Mouse (Mus musculus) limb, embryonic 12.5 days (tissue): ENCODE data around the gene Aars2. TPM values are rescaled to one million over a fixed set of nuclear protein-coding genes. Genes with fewer than 3 reads are reported as not detected.
A peak's percentile ranks its signal among the peaks of the same experiment; 100 is the strongest.

Experiments used
- ATAC-seq: fragments of 200-750 bp; cut with Nextera tagmentation; 2 replicates; pipeline ENCODE4 v1.8.0; 2017; ENCODE audit warnings: low read depth, moderate TSS enrichment; ENCODE audit not compliant: insufficient number of reproducible peaks, insufficient read depth, low FRiP score, low TSS enrichment
- H3K27ac ChIP-seq: fragments of 300-500 bp; sonication (generic); 2 replicates; pipeline ENCODE4 v1.5.1; 2016; ENCODE audit warnings: mild to moderate bottlenecking, moderate library complexity
- H3K27me3 ChIP-seq: fragments of 300-500 bp; sonication (generic); 2 replicates; pipeline ENCODE4 v1.6.1; 2016; ENCODE audit warnings: mild to moderate bottlenecking, moderate library complexity
- H3K36me3 ChIP-seq: fragments of 300-500 bp; sonication (generic); 2 replicates; pipeline ENCODE4 v1.6.1; 2016; ENCODE audit warnings: mild to moderate bottlenecking, moderate library complexity
- H3K4me1 ChIP-seq: fragments of 300-500 bp; sonication (generic); replicated peaks from 2 replicates; pipeline ENCODE4 v1.6.1; 2016
- H3K4me2 ChIP-seq: fragments of 300-500 bp; sonication (generic); 2 replicates; pipeline ENCODE4 v1.6.1; 2016; ENCODE audit warnings: mild to moderate bottlenecking, moderate library complexity
- H3K4me3 ChIP-seq: fragments of 300-500 bp; sonication (generic); replicated peaks from 2 replicates; pipeline ENCODE4 v1.5.1; 2016; ENCODE audit warnings: mild to moderate bottlenecking
- H3K9ac ChIP-seq: fragments of 300-500 bp; sonication (generic); replicated peaks from 2 replicates; pipeline ENCODE4 v1.6.1; 2016; ENCODE audit warnings: mild to moderate bottlenecking, moderate library complexity
- H3K9me3 ChIP-seq: fragments of 300-500 bp; sonication (generic); 2 replicates; pipeline ENCODE4 v1.6.1; 2016; ENCODE audit warnings: mild to moderate bottlenecking, moderate library complexity
- WGBS: fragments of 180-500 bp; shearing (Covaris S2); methylation state at CpG from one replicate; pipeline ENCODE4 v1.1.7; 2016; 5-methylcytosine and 5-hydroxymethylcytosine counted together
- polyA plus RNA-seq: library from polyadenylated mRNA; unstranded; fragments of >200 nt; fragmentation: Nextera tagmentation; extraction: Ambion mirVana; gene quantifications from 2 replicates; pipeline ENCODE4 v1.2.1, GENCODE M21; 2016

The Aars2 gene
- polyA plus RNA-seq, 1 experiment from 2014 or later, result 25.0 TPM

DNA sequence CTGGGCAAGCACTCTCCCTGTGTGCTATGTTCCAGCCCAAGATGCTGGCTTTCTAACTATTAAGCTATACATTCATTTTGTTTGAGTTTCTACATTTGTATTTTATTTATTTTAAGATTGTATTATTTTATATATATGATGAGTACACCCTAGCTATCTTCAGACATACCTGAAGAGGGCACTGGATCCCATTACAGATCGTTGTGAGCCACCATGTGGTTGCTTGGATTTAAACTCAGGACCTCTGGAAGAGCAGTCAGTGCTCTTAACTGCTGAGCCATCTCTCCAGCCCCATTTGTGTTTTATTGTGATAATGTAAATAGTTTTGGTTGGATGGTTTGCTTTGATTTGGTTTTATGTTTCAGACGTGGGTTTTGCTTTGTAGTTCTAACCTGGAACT is 7.1 kb upstream of the Aars2 start:
- Histone ChIP-seq H3K9me3 (no peaks in the 10 kb centered on the region), H3K4me2 (no peak overlapping the region), H3K36me3 (no peaks in the 10 kb centered on the region), H3K27ac (no peak overlapping the region), H3K4me1 (no peaks in the 10 kb centered on the region), H3K27me3 (no peaks in the 10 kb centered on the region), H3K9ac (no peak overlapping the region), H3K4me3 (no peak overlapping the region)
- ATAC-seq, result no peak
- WGBS, result 41% methylated on average over 2 of the region's 2 CpGs

DNA sequence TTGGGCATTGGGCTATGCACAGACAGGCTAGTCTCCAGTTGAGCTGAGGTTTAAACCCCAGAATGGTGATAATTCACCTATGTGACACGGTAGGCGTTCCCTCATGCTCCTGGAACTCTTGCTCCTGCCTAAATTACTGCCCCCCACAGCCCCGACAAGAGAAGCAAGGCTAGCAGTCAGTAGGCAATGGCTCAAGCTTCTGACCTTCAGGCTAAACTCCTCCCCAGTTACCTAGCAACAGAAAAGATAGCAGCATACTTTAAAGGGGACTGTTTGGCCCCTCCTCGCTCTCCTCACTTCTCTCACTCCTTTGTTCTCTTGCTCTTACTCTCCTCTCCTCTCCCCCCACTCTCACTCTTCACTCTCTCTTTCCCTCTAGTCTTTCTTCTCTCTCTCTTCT is 5.7 kb upstream of the Aars2 start:
- WGBS, result 36% methylated on average over 4 of the region's 4 CpGs
- no peaks in the 10 kb centered on the region for H3K36me3 ChIP-seq
- ATAC-seq, result no peak
- H3K4me3 ChIP-seq, result no peak overlapping the region
- no peak overlapping the region for H3K9ac ChIP-seq
- H3K4me2 ChIP-seq, result no peak overlapping the region
- peaks cover under 1% of the 10 kb centered on the region; the same call in 1 of the 2 replicates for H3K4me1 ChIP-seq
- no peaks in the 10 kb centered on the region for H3K27me3 ChIP-seq
- no peaks in the 10 kb centered on the region for H3K9me3 ChIP-seq
- no peak overlapping the region for H3K27ac ChIP-seq

DNA sequence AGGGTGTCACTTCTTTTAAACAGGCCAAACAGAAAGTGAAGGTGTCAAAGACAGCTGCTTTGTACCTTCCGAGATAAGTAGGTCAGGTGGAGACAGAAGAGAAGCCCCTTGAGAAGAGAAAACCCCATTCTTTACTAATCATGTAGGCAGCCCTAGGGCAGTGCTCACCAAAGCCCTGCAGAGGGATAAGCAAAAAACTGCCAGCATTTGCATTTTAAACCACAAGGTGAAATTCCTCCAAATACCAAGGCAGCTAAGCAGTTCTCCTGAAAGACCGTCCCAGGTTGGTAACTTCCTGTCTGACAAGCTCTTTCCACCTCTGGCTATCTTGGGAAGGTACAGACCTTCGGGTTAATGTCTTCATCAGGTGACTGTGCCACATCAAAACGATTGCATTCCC is 4.3 kb upstream of the Aars2 start:
- Histone ChIP-seq H3K4me1 (peaks cover 7% of the 10 kb centered on the region; the same call in 1 of the 2 replicates), H3K27me3 (no peaks in the 10 kb centered on the region), H3K36me3 (no peaks in the 10 kb centered on the region), H3K9ac (no peak overlapping the region), H3K4me3 (no peak overlapping the region), H3K9me3 (no peaks in the 10 kb centered on the region), H3K27ac (no peak overlapping the region), H3K4me2 (no peak overlapping the region)
- ATAC-seq, result no peak
- WGBS, result 51% methylated on average over 4 of the region's 4 CpGs

DNA sequence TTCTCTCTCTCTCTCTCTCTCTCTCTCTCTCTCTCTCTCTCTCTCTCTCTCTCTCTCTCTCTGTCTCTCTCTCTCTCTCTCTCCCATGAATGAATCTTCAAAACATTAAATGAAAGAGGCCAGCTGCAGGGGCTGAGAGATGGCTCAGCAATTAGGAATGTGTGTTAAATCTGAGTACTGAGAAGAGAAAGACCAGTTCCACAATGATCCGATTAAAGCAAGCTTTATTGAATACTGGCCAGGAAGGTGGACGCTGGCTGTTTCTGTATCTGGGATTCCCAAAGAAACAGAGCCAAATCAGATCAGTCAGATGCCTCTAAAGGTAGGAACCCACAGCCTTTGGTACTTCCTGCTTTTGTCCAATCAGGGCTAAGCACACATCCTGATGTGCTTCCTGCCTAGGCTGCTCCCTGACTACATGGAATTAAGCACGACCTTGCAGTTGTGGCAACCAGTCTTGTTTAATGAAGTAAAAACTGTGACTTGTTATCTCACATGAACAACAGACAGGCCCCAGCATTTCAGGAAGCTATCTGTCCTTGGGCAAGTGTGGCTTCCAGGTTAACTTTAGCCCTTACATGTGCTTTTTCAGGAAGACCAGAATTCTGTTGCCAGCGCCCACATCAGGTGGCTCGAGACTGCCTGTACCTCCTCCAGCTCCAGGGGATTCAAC is 3.2 kb upstream of the Aars2 start:
- H3K9ac ChIP-seq, result no peak overlapping the region
- no peaks in the 10 kb centered on the region for H3K9me3 ChIP-seq
- WGBS, result 64% methylated on average over 5 of the region's 5 CpGs
- peaks cover 9% of the 10 kb centered on the region; the same call in 1 of the 2 replicates for H3K4me1 ChIP-seq
- no peak for ATAC-seq
- no peak overlapping the region for H3K27ac ChIP-seq
- H3K4me2 ChIP-seq, result no peak overlapping the region
- no peak overlapping the region for H3K4me3 ChIP-seq
- H3K36me3 ChIP-seq, result peaks cover under 1% of the 10 kb centered on the region; the same call in 1 of the 2 replicates
- H3K27me3 ChIP-seq, result no peaks in the 10 kb centered on the region

DNA sequence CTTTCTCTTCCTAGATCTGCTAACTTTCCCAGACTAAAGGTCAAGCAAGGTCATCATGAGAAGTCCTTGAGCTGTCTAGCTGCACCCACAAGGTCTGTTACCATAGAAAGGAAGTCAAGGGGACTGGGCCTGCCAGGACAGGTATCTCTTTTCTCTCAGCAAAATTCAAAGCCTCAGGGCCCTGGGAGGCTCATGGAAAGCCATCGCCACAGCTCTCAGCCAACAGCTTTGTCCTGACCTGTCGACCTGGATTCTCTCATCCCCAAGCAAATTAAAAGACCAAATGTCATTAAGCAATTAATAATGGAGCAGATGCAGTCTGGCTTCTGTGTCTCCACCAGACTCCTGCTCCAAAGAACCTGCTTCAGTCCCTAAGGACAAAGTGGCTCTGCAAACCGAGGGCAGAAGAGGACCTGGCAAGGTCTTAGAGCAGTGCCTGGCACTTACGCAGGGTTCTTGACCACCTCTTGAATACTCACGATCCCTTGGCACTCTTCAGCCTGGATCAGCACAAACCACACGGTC is 638 bp upstream of the Aars2 start:
- no peaks in the 10 kb centered on the region for H3K9me3 ChIP-seq
- peaks cover 9% of the 10 kb centered on the region; the same call in 1 of the 2 replicates for H3K4me1 ChIP-seq
- ATAC-seq, result no peak
- H3K27ac ChIP-seq, result no peak overlapping the region
- peak overlapping the region; percentile 63; the same call in 1 of the 2 replicates for H3K9ac ChIP-seq
- no peak overlapping the region; the same call in 1 of the 2 replicates for H3K4me3 ChIP-seq
- peak overlapping the region; percentile 50 for H3K4me2 ChIP-seq
- H3K36me3 ChIP-seq, result peaks cover 24% of the 10 kb centered on the region
- H3K27me3 ChIP-seq, result no peaks in the 10 kb centered on the region
- 71% methylated on average over 6 of the region's 6 CpGs for WGBS

DNA sequence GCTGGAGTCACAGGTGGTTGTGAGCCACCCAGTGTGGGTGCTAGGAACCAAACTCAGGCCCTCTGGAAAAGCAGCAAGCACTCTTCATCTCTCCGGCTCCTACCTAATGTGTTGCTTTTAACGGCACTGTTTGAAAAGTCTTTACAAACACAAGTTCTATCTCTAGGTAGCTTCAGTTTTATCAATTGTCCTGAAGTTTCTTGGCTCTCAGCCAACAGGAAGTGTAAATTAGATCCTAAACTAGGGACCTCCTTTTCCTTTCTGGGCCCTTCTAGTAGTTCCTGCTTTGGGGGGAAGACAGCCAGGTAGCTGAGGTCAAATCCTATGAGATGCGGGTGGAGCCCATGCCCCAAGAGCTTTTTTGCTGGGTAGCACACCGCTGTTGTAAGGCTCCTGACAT is 4.2 kb downstream of the Aars2 start:
- no peak overlapping the region for H3K9ac ChIP-seq
- WGBS, result 93% methylated on average over 4 of the region's 4 CpGs
- no peak overlapping the region for H3K4me2 ChIP-seq
- H3K4me3 ChIP-seq, result no peak overlapping the region
- no peaks in the 10 kb centered on the region for H3K9me3 ChIP-seq
- peaks cover 9% of the 10 kb centered on the region; the same call in 1 of the 2 replicates for H3K4me1 ChIP-seq
- H3K27ac ChIP-seq, result no peak overlapping the region
- no peak for ATAC-seq
- no peaks in the 10 kb centered on the region for H3K27me3 ChIP-seq
- peaks cover 45% of the 10 kb centered on the region for H3K36me3 ChIP-seq

DNA sequence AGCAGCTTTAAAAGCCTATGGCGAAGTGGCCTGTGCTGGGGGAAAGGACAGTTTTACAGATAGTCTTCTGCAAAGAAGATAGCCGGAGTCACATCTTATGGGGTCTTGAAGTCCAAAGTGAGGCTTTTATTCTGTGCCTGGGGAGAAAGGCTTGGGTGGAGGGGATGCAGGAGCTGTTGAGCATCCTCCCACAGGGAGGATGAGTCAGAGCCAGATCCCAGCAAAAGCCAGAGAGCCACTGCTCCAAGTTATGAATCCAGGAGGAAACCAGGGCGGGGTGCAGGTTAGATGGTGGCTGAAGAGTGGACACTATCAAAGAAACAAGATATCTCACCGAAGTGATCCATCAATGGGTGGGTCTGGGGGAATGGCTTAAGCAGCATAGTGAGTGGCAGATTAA is 5.1 kb downstream of the Aars2 start:
- Histone ChIP-seq H3K27me3 (no peaks in the 10 kb centered on the region), H3K36me3 (peaks cover 49% of the 10 kb centered on the region), H3K4me3 (no peak overlapping the region), H3K27ac (no peak overlapping the region), H3K4me1 (0 out of 2 replicates have a peak, but pooled peaks cover 3% of the 10 kb centered on the region), H3K9me3 (no peaks in the 10 kb centered on the region), H3K9ac (no peak overlapping the region), H3K4me2 (no peak overlapping the region)
- no peak for ATAC-seq
- WGBS, result 94% methylated on average over 4 of the region's 4 CpGs

DNA sequence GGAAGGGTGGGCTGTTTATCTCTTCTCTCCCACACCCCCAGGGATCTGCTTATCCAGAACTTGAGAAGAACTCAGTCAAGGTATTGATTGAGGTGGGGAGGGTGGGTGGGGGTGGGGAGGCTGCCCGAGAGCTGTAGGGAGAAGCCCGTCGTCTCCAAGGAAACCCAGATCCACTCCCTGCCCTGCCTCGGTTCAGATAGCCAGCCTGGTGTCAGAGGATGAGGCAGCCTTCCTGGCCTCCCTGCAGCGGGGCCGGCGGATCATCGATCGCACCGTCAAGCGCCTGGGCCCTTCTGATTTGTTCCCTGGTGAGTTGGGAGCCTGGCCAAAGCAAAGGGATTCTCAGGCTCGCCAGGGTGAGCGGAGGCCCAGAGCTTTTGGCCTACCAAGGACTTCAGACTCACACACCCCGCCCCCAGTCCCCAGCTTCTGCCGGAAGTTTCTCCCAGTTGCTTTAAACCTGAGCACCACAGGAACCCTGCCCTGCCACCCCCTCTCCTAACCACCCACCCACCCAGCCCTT is 8.6 kb downstream of the Aars2 start:
- 57% methylated on average over 15 of the region's 15 CpGs for WGBS
- Histone ChIP-seq H3K9ac (no peak overlapping the region), H3K4me3 (no peak overlapping the region), H3K27ac (no peak overlapping the region), H3K36me3 (peaks cover 67% of the 10 kb centered on the region), H3K4me1 (no peaks in the 10 kb centered on the region), H3K4me2 (no peak overlapping the region), H3K9me3 (no peaks in the 10 kb centered on the region), H3K27me3 (no peaks in the 10 kb centered on the region)
- ATAC-seq, result no peak

DNA sequence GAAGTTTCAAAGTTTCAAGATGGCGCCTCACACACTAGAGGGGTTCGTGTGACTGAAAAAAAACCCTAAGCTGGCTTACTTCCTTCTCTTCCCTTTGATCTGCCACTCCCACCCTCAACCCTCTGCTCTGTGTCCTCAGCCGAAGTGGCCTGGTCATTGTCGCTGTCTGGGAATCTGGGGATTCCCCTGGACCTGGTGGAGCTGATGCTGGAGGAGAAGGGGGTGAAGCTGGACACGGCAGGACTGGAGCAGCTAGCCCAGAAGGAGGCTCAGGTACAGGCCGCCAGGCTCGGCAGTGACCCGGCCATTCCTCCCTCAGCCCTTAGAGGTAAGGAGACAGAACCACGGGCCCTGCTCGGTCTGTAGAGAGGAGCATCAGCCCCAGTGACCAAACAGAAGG is 9.2 kb downstream of the Aars2 start:
- ATAC-seq, result no peak
- Histone ChIP-seq H3K27ac (no peak overlapping the region), H3K9ac (no peak overlapping the region), H3K4me3 (no peak overlapping the region), H3K36me3 (peaks cover 67% of the 10 kb centered on the region), H3K9me3 (no peaks in the 10 kb centered on the region), H3K4me2 (no peak overlapping the region), H3K4me1 (no peaks in the 10 kb centered on the region), H3K27me3 (no peaks in the 10 kb centered on the region)
- WGBS, result 77% methylated on average over 10 of the region's 10 CpGs

DNA sequence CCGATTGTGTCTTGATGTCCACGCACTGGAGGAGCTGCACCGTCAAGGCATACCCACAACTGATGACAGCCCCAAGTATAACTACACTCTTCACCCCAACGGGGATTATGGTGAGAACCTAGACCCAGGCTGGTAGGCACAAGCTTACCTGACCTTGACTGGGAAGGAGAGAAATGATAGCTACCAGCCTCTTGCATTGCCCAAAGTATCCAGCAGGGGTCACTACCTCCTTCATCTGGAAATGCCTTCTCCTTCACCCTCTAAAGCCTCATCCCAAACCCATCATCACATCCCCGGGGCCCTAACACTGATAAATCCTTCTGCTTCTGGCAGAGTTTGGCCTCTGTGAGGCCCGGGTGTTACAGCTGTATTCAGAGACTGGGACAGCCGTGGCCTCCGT is 9.8 kb downstream of the Aars2 start:
- H3K27me3 ChIP-seq, result no peaks in the 10 kb centered on the region
- H3K9ac ChIP-seq, result no peak overlapping the region
- ATAC-seq, result no peak
- no peak overlapping the region for H3K4me3 ChIP-seq
- no peak overlapping the region for H3K27ac ChIP-seq
- no peak overlapping the region for H3K4me2 ChIP-seq
- H3K9me3 ChIP-seq, result no peaks in the 10 kb centered on the region
- no peaks in the 10 kb centered on the region for H3K4me1 ChIP-seq
- WGBS, result 53% methylated on average over 8 of the region's 8 CpGs
- peaks cover 65% of the 10 kb centered on the region for H3K36me3 ChIP-seq

DNA sequence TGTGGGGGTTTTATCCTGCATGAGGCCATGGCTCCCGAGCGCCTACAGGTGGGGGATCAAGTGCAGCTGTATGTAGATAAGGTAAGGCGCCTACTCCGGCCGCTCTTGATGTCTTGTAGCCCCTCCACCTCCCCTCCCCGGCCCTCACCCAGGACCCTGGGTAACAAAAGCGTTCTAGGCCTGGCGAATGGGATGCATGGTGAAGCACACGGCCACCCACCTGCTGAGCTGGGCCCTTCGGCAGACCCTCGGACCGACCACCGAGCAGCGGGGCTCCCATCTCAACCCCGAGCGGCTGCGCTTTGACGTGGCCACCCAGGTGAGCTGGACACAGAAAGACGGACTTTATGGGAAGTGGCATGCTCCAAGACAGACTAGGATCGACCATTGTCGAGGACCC is 10.5 kb downstream of the Aars2 start:
- no peaks in the 10 kb centered on the region for H3K4me1 ChIP-seq
- no peaks in the 10 kb centered on the region for H3K27me3 ChIP-seq
- ATAC-seq, result no peak
- H3K36me3 ChIP-seq, result peaks cover 65% of the 10 kb centered on the region
- H3K9me3 ChIP-seq, result no peaks in the 10 kb centered on the region
- WGBS, result 92% methylated on average over 21 of the region's 21 CpGs
- no peak overlapping the region for H3K4me3 ChIP-seq
- no peak overlapping the region for H3K27ac ChIP-seq
- no peak overlapping the region for H3K4me2 ChIP-seq
- no peak overlapping the region for H3K9ac ChIP-seq
